Mouse (Mus musculus): ENCODE results near the gene Rasa3. TPM values are rescaled to one million over a fixed set of nuclear protein-coding genes. Genes with fewer than 3 reads are reported as not detected.

The Rasa3 gene
- polyA plus RNA-seq, 1 experiment from 2014 or later = 32.6 TPM

GRCm38 (mm10) chr8:13541526-13541925 lies 135.9 kb downstream of the Rasa3 start:
- no peak overlapping the region for H3K4me2 ChIP-seq (replicated peaks)
- DNase-seq (ENCODE audit: low spot score) (no peak), ATAC-seq (ENCODE audit: low FRiP score) (no peak)
- no peaks in the 10 kb centered on the region for H3K4me1 ChIP-seq (replicated peaks; ENCODE audit: control insufficient read depth, insufficient read depth, low read length)
- H3K4me3 ChIP-seq (replicated peaks; ENCODE audit: low read length) = no peak overlapping the region
- 0 out of 2 replicates have a peak, but pooled peaks cover 6% of the 10 kb centered on the region for H3K9me3 ChIP-seq (ENCODE audit: control insufficient read depth, low read length)
- H3K9ac ChIP-seq = no peak overlapping the region
- 59% methylated on average over 5 of the region's 5 CpGs for WGBS
- no peaks in the 10 kb centered on the region for H3K36me3 ChIP-seq (replicated peaks; ENCODE audit: control insufficient read depth, insufficient read depth)
- H3K27ac ChIP-seq = no peak overlapping the region
- H3K27me3 ChIP-seq (ENCODE audit: control insufficient read depth, insufficient read depth, low read length) = no peaks in the 10 kb centered on the region; the same call in 1 of the 2 replicates

GRCm38 (mm10) chr8:13540122-13540521 lies 137.3 kb downstream of the Rasa3 start:
- DNase-seq (ENCODE audit: low spot score) (no peak), ATAC-seq (ENCODE audit: low FRiP score) (no peak)
- no peak overlapping the region for H3K9ac ChIP-seq
- H3K9me3 ChIP-seq (ENCODE audit: control insufficient read depth, low read length) = 0 out of 2 replicates have a peak, but pooled peaks cover 5% of the 10 kb centered on the region
- H3K4me2 ChIP-seq (replicated peaks) = no peak overlapping the region
- no peaks in the 10 kb centered on the region for H3K36me3 ChIP-seq (replicated peaks; ENCODE audit: control insufficient read depth, insufficient read depth)
- H3K27me3 ChIP-seq (ENCODE audit: control insufficient read depth, insufficient read depth, low read length) = no peaks in the 10 kb centered on the region; the same call in 1 of the 2 replicates
- H3K4me3 ChIP-seq (replicated peaks; ENCODE audit: low read length) = no peak overlapping the region
- 87% methylated on average over 5 of the region's 5 CpGs for WGBS
- no peaks in the 10 kb centered on the region for H3K4me1 ChIP-seq (replicated peaks; ENCODE audit: control insufficient read depth, insufficient read depth, low read length)
- H3K27ac ChIP-seq = no peak overlapping the region

GRCm38 (mm10) chr8:13538821-13539220 lies 138.6 kb downstream of the Rasa3 start:
- DNase-seq (ENCODE audit: low spot score) (peak; percentile 54), ATAC-seq (ENCODE audit: low FRiP score) (0 out of 2 replicates have a peak, but pooled peaks have one; percentile 43)
- no peak overlapping the region for H3K4me3 ChIP-seq (replicated peaks; ENCODE audit: low read length)
- no peaks in the 10 kb centered on the region for H3K4me1 ChIP-seq (replicated peaks; ENCODE audit: control insufficient read depth, insufficient read depth, low read length)
- WGBS = 59% methylated on average over 6 of the region's 6 CpGs
- H3K27me3 ChIP-seq (ENCODE audit: control insufficient read depth, insufficient read depth, low read length) = no peaks in the 10 kb centered on the region; the same call in 1 of the 2 replicates
- no peak overlapping the region for H3K4me2 ChIP-seq (replicated peaks)
- no peak overlapping the region for H3K27ac ChIP-seq
- no peaks in the 10 kb centered on the region for H3K36me3 ChIP-seq (replicated peaks; ENCODE audit: control insufficient read depth, insufficient read depth)
- no peaks in the 10 kb centered on the region for H3K9me3 ChIP-seq (ENCODE audit: control insufficient read depth, low read length)
- H3K9ac ChIP-seq = no peak overlapping the region

DNA sequence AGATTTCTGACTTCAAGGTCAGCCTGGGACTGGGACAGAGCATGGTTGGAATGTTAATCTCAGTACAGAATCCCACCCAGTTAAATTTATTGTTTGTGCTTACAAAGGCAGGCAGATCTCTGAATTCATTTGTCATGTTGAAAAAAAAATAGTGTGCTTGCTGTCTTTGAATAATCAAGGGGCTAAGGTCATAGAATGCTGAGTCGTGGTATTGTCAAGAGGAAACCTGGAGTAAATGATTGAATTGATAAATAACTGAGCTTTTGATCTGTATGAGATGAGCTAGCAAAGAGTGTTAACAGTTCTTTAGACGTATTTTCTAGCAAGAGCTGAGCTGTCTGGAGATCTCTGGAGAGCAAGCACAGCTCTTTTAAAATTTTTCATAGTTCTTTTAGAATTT lies 140.3 kb downstream of the Rasa3 start:
- Histone ChIP-seq H3K4me2 (replicated peaks) (no peak overlapping the region), H3K36me3 (replicated peaks; ENCODE audit: control insufficient read depth, insufficient read depth) (no peaks in the 10 kb centered on the region), H3K27ac (no peak overlapping the region), H3K27me3 (ENCODE audit: control insufficient read depth, insufficient read depth, low read length) (no peaks in the 10 kb centered on the region; the same call in 1 of the 2 replicates), H3K4me3 (replicated peaks; ENCODE audit: low read length) (no peak overlapping the region), H3K9ac (no peak overlapping the region), H3K4me1 (replicated peaks; ENCODE audit: control insufficient read depth, insufficient read depth, low read length) (no peaks in the 10 kb centered on the region), H3K9me3 (ENCODE audit: control insufficient read depth, low read length) (no peaks in the 10 kb centered on the region)
- DNase-seq (ENCODE audit: low spot score) (no peak), ATAC-seq (ENCODE audit: low FRiP score) (no peak)
- WGBS = 28% methylated on average over 2 of the region's 2 CpGs

- H3K36me3 ChIP-seq (replicated peaks; ENCODE audit: control insufficient read depth, insufficient read depth) = no peaks in the 10 kb centered on the region
- no peak overlapping the region for H3K4me3 ChIP-seq (replicated peaks; ENCODE audit: low read length)
- H3K4me1 ChIP-seq (replicated peaks; ENCODE audit: control insufficient read depth, insufficient read depth, low read length) = peaks cover 14% of the 10 kb centered on the region
- H3K27me3 ChIP-seq (ENCODE audit: control insufficient read depth, insufficient read depth, low read length) = no peaks in the 10 kb centered on the region
- no peak overlapping the region for H3K9ac ChIP-seq
- no peak overlapping the region for H3K27ac ChIP-seq
- DNase-seq (ENCODE audit: low spot score) (no peak), ATAC-seq (ENCODE audit: low FRiP score) (no peak)
- H3K9me3 ChIP-seq (ENCODE audit: control insufficient read depth, low read length) = no peaks in the 10 kb centered on the region
- H3K4me2 ChIP-seq (replicated peaks) = no peak overlapping the region
- WGBS = 73% methylated on average over 8 of the region's 8 CpGs
These were observed 144.3 kb downstream of the Rasa3 start for GRCm38 (mm10) chr8:13533123-13533522.

- no peak overlapping the region for H3K9ac ChIP-seq
- 0 out of 2 replicates have a peak, but pooled peaks cover 6% of the 10 kb centered on the region for H3K9me3 ChIP-seq (ENCODE audit: control insufficient read depth, low read length)
- no peaks in the 10 kb centered on the region for H3K27me3 ChIP-seq (ENCODE audit: control insufficient read depth, insufficient read depth, low read length)
- peaks cover 14% of the 10 kb centered on the region for H3K4me1 ChIP-seq (replicated peaks; ENCODE audit: control insufficient read depth, insufficient read depth, low read length)
- H3K4me2 ChIP-seq (replicated peaks) = no peak overlapping the region
- peak overlapping the region; percentile 30; the same call in 1 of the 2 replicates for H3K27ac ChIP-seq
- peak; percentile 33 for DNase-seq (ENCODE audit: low spot score)
- H3K36me3 ChIP-seq (replicated peaks; ENCODE audit: control insufficient read depth, insufficient read depth) = no peaks in the 10 kb centered on the region
- H3K4me3 ChIP-seq (replicated peaks; ENCODE audit: low read length) = no peak overlapping the region
- ATAC-seq (ENCODE audit: low FRiP score) = no peak
- WGBS = 58% methylated on average over 9 of the region's 9 CpGs
These were observed 145.7 kb downstream of the Rasa3 start for GRCm38 (mm10) chr8:13531602-13532171.

DNA sequence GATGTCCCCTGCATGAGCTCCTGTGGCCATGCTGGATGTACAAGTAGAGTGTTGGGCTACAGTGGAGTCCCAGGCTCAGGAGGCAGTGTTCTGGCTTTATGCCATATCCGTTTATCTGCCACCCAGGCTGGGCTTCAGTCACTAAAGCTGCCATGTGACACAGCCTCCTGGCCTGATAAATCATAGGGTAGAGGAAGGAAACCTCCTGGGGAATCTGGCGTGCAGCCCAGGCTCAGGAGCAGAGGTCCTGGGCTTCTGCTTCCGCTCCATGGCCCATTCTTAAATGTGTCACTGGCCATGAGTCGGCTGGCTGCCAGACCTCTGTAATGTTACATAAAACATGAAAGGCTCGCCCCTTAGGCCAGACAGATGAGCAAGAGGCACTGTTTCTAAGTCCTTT lies 146.5 kb downstream of the Rasa3 start:
- H3K9ac ChIP-seq = no peak overlapping the region
- WGBS = 27% methylated on average over 5 of the region's 5 CpGs

GRCm38 (mm10) chr8:13530401-13530800 lies 147.0 kb downstream of the Rasa3 start:
- no peaks in the 10 kb centered on the region for H3K27me3 ChIP-seq (ENCODE audit: control insufficient read depth, insufficient read depth, low read length)
- WGBS = 73% methylated on average over 3 of the region's 3 CpGs
- DNase-seq (ENCODE audit: low spot score) = no peak
- H3K27ac ChIP-seq = no peak overlapping the region; the same call in 1 of the 2 replicates
- ATAC-seq (ENCODE audit: low FRiP score) = 0 out of 2 replicates have a peak, but pooled peaks have one; percentile 13
- H3K4me2 ChIP-seq (replicated peaks) = no peak overlapping the region
- peaks cover 14% of the 10 kb centered on the region for H3K4me1 ChIP-seq (replicated peaks; ENCODE audit: control insufficient read depth, insufficient read depth, low read length)
- no peak overlapping the region for H3K4me3 ChIP-seq (replicated peaks; ENCODE audit: low read length)
- H3K36me3 ChIP-seq (replicated peaks; ENCODE audit: control insufficient read depth, insufficient read depth) = no peaks in the 10 kb centered on the region
- H3K9ac ChIP-seq = no peak overlapping the region
- 0 out of 2 replicates have a peak, but pooled peaks cover 6% of the 10 kb centered on the region for H3K9me3 ChIP-seq (ENCODE audit: control insufficient read depth, low read length)

More for the DNA sequence above, 146.5 kb downstream of the Rasa3 start:
- peak; percentile 72 for DNase-seq (ENCODE audit: low spot score)
- Histone ChIP-seq H3K4me2 (replicated peaks) (no peak overlapping the region), H3K4me3 (replicated peaks; ENCODE audit: low read length) (no peak overlapping the region), H3K9me3 (ENCODE audit: control insufficient read depth, low read length) (0 out of 2 replicates have a peak, but pooled peaks cover 6% of the 10 kb centered on the region), H3K36me3 (replicated peaks; ENCODE audit: control insufficient read depth, insufficient read depth) (no peaks in the 10 kb centered on the region), H3K4me1 (replicated peaks; ENCODE audit: control insufficient read depth, insufficient read depth, low read length) (peaks cover 14% of the 10 kb centered on the region), H3K27ac (no peak overlapping the region; the same call in 1 of the 2 replicates), H3K27me3 (ENCODE audit: control insufficient read depth, insufficient read depth, low read length) (no peaks in the 10 kb centered on the region)
- peak; percentile 77 for ATAC-seq (ENCODE audit: low FRiP score)

DNA sequence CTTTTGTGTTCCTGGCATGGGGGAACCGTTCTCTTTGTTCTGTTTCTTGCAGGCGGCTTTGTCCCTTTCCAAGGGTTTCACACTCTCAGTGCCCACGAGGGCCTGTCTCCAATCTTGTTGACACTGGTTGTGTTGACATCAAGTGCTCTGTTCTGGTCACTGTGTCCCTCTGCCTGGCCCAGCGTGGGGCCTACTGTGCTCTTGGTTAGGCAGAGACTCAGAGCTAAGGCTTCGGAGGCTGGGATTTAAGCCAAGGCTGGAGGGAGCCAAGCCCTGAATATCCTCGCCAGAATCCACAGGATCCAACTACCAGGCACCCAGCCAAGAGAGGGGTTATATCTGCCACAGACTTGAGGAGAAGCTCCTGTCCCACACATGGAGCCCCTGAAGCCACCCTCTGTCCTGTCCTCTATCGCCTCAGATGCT lies 147.5 kb downstream of the Rasa3 start:
- Histone ChIP-seq H3K9me3 (ENCODE audit: control insufficient read depth, low read length) (0 out of 2 replicates have a peak, but pooled peaks cover 6% of the 10 kb centered on the region), H3K27ac (no peak overlapping the region; the same call in 1 of the 2 replicates), H3K9ac (no peak overlapping the region), H3K4me2 (replicated peaks) (no peak overlapping the region), H3K27me3 (ENCODE audit: control insufficient read depth, insufficient read depth, low read length) (no peaks in the 10 kb centered on the region), H3K36me3 (replicated peaks; ENCODE audit: control insufficient read depth, insufficient read depth) (no peaks in the 10 kb centered on the region), H3K4me3 (replicated peaks; ENCODE audit: low read length) (no peak overlapping the region), H3K4me1 (replicated peaks; ENCODE audit: control insufficient read depth, insufficient read depth, low read length) (peaks cover 14% of the 10 kb centered on the region)
- ATAC-seq (ENCODE audit: low FRiP score) (peak; percentile 71; the same call in 1 of the 2 replicates), DNase-seq (ENCODE audit: low spot score) (peak; percentile 76)
- 56% methylated on average over 7 of the region's 7 CpGs for WGBS
